Mouse (Mus musculus) cortical plate, adult 2 months (tissue): ENCODE results near the gene Atp6v0d1.
"Not testable (repeated sequence)": the region's sequence is repeated elsewhere in the genome, so short reads cannot be mapped to it uniquely, and the experiment has no call there.

ENCODE experiments used
- CTCF ChIP-seq: fragments of 200-500 bp; IDR thresholded peaks from 2 replicates; pipeline ENCODE4 v1.5.1; 2011; ENCODE audit warnings: mild to moderate bottlenecking, control low read depth, low read length; ENCODE audit not compliant: insufficient read depth; ENCODE audit errors: extremely low read depth
- POLR2A ChIP-seq: fragments of 200-500 bp; IDR thresholded peaks from 2 replicates; pipeline ENCODE4 v1.6.1; 2011; ENCODE audit warnings: mild to moderate bottlenecking, low read length, control low read depth; ENCODE audit not compliant: insufficient read depth; ENCODE audit errors: extremely low read depth

- not testable (repeated sequence) for TF ChIP-seq CTCF, POLR2A
Observed at GRCm38 (mm10) chr8:105564573-105565229, 1.1 kb downstream of the Atp6v0d1 start.
